Mouse (Mus musculus) layer of hippocampus, adult 8-10 months (tissue): ENCODE results near the gene Gpr137c. TPM values are rescaled to one million over a fixed set of nuclear protein-coding genes. Genes with fewer than 3 reads are reported as not detected.
A peak's percentile ranks its signal among the peaks of the same experiment; 100 is the strongest.

Experiments
- DNase-seq, 2 experiments: peaks; one replicate each; pipeline ENCODE4 v3.0.0; 2022; ENCODE audit warnings: low spot score in 2 of 2
- total RNA-seq, 4 experiments: library from RNA; stranded (reverse); gene quantifications; 2 replicates each; pipeline ENCODE4 v1.2.4; 2022

Gpr137c gene
- 10 to 100 TPM; 19.1 to 24.3 (median 22.2) TPM for total RNA-seq

DNA sequence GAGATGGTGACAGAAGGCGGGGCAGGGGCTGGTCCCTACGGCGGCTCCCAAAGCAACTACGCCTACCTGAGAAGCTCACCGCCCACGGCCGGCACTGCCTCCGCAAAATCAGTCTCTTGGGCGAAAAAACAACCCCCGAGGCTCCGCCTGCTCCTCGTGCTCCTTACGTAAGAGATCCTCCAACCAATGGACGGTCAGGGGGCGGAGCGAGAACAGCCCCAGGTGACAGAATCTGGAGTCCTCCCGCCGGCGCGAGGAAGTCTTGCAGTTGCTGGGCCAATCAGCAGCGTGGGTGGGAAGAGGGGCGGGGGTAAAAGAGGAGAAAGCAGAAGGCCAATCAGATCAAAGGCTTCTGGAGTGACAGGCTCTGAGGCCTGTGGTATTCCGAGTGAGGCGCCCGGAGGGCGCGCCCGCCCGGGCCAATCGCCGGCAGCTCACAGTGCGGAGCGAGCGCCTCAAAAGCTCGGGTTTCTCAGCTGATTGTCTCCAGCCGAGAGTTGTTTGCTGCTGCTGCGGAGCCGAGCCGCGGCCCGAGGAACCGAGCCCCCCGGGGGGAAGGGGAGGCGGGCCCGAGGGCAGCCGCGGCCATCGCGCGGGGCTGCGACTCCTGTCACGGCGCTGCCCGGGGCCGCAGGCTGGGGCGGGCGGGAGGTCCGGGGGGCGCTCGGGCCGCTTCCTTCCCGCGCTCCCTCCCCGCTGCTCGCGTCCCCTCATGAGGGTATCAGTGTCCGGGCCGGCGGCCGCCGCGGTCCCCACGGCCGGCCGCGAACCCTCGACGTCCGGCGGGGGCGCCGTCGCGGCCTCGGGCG, at the start of gene Gpr137c:
TSS of gene Gpr137c (plus strand) at position 437 of the 809 bp plus-strand sequence.
- DNase-seq = peak; percentile 99

DNA sequence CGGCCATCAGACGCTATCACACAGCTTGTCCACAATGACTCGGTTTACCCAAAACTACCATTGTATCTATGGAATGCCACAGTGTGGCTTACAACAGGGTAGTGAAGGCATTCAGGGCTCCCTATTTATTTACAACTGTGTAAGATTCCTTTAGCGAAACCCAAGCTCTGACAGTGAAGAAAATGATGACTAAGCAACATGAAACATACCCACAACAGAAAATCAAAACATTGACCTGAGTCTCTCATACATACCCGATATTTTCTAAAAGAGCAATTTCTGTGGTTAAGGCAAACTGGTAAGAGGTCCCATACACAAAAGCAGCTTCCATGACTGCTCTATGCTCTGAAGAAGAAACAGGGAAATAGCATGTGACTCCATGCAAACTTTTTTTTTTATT, 47.3 kb upstream of the Gpr137c start:
- no peak for DNase-seq

DNA sequence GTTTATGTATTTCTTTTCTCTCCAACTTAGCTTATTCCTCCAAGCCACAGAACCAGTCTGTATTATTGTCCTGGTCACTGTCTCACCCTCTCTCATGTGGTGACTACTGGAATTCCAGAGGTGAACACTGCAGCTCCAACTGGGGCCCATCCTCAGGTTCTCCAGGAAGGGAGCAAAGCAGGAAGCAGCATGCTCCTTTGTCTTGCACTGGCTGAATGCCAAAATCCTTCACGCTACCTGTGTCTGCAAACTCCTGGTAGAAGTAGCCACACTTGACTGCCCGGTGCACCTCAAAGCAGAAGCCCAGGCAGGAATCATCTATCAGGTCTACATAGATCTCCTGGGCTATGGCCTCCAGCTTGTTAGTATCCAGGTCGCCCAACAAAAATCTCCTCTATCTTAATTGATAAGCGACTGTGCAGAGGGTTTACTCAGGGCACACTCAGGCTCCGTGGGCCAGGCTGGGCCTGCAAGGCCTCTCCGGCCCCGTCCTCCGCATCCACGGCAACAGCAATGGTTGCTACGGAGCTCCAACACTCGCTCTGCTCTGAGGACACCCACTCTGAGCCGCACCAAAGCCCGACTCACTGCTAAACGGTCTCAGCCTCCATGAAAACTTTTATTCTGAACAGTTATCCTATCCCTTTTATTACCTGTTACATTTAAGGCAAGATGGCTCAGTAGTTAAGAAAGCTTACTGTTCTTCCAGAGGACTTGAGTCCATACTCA, 44.3 kb upstream of the Gpr137c start:
- no peak for DNase-seq

DNA sequence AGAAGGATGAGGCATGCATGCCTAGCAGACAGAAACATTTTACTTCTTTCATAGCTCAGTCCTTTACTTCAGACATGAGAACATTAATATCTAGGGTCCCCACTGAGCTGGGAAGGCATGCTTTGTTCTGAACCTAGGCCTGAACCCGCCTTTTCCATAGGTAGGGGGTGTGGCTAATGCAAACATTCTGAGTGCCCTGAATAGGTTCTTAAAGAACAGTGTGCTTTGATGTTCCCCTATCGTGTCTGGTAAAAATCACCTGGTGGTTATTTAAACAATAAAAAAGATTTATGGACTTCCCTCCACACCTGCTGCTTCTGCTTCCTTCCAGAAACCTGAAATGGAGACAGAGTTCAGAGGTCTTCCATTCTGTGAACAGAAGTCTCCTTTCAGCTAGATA, 40.3 kb upstream of the Gpr137c start:
- no peak for DNase-seq

DNA sequence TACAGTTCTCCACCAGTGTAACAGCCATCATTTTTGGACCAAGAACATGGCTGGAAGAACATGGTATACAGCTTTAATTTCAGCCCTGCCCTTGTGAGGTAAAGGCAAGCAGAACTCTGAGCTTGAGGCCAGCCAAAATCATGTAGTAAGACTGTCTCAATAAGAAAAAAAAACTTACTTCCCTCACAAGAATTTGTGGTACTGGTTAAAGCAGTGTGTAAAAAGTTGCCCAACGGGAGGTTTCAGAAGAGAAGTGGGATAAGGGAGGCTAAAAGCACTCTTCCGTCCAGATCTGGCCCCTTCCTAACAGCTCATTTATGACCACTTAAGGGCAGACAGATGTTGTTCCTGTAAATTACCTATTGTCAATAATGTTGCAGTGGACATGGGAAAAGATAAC, 39.9 kb upstream of the Gpr137c start:
- DNase-seq = no peak

DNA sequence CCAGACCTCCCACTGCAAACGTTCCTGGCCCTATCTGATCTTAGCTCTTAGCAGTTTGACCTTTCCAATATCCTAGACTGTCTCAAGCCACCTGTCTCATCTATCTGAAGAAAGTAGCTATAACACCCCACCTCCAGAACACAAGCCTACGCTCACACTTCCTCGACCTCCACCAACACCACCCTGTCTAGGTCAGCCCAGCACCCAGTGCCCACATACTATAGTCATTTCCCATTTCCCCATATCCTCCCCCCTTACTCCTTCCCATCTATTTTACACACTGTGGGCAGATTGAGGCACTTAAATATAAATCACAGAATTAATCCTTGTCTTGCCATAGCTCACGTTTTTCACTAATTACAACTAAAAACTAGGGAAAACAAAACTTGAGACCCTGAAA, 37.9 kb upstream of the Gpr137c start:
- DNase-seq = no peak

DNA sequence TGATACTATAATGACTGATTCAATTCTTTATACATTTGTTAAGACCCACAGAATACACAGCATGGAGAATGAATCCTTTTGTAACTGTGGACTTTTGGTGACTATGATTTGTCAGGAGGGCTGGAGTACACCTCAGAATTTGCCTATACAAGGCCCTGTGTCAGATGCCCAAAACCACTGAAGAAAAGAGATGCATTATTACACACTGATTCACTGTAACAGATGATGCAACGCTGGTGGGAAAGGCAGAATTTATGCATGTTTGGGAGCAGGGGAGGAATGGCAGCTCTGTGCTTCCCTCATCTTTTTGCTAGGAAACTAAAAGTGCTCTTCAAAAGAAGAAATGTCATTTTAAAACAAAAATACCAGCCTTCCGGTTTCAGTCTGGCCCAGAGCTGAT, 28.5 kb upstream of the Gpr137c start:
- no peak for DNase-seq

DNA sequence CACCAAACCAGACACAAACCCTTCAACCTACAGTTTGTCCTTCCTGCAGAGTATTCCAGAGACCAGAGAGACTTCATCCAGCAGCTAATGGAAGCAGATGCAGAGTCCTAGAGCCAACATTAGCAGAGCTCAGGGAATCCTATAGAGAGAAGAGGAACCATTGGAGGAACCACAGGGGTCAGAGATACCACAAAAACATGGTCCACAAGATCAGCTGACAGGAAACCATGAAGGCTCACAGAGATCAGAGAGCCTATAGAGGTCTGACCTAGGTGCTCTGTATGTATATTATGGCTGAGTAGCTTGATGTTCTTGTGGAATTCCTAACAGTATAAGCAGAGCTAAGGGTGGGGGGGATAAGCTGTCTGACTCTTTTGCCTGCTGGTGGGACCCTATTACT, 18.9 kb upstream of the Gpr137c start:
- DNase-seq = no peak

DNA sequence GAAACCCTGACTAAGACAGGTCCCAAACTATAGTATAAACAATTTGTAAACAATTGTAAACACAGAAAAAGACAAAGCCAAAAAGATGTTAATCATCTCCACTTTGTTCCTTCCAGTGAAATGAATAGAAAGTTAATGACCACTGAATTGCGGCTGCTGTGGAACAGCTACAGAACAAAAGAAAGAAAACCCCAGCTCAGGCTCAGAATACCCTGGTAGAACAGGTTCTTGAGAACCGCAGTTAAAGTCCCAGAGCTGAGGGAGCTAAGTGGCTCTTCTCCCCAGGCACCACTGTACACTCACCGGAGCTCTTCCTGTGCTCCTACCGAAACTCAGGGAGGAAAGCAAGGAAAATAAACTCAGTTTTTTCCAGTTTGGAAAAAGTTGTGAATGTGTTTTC, 8.8 kb upstream of the Gpr137c start:
- no peak for DNase-seq

DNA sequence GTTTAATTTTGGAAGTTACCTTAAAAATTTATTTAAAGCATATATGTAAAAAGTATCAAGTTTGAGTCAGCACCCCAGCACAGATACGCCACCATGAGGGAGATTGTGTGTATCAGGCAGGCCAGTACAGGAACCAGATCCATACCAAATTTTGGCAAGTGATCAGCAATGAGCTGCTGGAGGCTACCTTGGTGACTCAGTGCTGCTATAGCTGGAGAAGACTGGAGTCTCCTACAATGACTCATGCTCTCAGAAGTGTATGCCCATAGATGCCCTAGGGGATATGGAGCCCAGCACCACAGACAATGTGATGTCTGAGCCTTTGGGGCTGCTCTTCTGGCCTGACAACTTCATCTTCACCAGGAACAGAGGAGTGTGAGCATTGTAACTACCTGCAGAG, 8.1 kb upstream of the Gpr137c start:
- no peak for DNase-seq

DNA sequence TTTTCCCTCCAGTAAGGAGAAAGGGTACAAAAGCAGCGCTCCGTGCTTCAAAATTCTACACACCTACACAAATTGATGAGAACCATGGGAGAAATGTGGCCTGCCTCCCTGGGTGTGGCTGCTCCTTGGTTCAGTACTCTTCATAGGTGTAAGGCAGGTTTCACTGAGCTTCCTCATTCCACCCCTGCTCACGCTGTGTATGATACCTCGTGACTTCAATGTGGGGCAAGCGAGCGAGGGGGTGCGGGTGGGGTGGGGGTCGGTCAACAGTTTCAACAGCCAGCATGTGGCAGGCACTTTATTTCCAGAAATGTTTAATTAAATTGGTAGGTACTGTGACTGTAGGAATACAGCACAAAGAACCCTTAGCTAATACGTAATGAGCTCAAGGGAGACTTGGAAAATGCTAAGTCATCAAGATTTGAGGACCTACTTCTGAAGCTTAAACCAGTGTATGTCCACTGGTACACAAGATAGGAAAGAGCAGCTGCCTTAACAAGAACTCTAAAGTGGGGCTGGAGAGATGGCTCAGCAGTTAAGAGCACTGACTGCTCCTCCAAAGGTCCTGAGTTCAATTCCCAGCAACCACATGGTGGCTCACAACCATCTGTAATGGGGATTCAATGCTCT, 2.7 kb upstream of the Gpr137c start:
- no peak for DNase-seq

DNA sequence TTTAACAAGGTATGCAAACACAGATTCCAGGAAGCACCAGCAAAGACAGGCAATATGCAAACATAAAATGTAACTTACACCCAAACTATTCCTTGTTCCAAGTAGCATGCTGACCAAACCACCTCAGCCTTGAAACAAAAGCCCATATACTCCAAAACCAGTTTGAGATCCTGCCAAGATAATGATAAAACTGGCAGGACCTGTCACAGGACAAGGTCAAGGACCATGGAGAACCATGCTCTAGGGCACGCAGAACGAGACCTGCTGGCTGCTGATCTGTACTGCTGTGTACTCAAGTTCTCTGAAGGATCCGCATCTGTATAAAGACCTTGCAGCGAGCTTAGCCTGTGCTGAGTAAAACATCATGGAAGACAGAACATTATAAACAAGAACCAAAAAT, 1.8 kb upstream of the Gpr137c start:
- no peak for DNase-seq

DNA sequence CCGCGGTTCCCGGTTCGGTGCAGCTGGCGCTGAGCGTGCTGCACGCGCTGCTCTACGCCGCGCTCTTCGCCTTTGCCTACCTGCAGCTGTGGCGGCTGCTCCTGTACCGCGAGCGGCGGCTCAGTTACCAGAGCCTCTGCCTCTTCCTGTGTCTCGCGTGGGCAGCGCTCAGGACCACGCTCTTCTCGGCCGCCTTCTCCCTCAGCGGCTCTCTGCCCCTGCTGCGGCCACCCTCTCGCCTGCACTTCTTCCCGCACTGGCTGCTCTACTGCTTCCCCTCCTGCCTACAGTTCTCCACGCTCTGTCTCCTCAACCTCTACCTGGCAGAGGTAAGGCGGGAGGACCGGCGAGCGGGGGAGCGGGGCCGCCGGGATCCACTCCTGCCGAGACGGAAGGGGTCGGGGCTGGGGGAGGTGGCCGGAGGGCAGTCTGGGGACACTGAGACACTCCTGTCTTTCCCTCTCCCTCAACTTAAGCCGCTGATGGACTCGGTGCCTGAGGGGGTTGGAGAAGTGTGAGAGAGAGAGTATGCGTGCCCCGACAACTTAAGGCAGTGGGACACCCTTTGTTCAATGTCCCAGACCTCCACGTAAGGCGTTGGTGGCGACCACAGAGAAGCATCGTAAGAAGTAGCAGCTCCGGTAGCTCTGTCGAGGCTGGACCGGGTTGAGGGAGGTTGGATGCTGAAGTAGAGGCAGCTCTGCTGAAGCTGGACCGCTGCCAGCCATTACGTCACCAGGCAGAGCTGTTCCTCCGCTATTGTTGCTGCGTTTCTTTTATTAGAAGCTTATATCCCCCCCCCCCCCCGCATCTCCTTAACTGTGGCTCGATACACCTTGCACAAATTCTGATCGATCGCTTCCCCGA, 806 bp downstream of the Gpr137c start, which contains the start of gene Txndc16:
TSS of gene Txndc16 (minus strand) at position 239 of the 867 bp plus-strand sequence.
- DNase-seq = peak; percentile 81 to 82

DNA sequence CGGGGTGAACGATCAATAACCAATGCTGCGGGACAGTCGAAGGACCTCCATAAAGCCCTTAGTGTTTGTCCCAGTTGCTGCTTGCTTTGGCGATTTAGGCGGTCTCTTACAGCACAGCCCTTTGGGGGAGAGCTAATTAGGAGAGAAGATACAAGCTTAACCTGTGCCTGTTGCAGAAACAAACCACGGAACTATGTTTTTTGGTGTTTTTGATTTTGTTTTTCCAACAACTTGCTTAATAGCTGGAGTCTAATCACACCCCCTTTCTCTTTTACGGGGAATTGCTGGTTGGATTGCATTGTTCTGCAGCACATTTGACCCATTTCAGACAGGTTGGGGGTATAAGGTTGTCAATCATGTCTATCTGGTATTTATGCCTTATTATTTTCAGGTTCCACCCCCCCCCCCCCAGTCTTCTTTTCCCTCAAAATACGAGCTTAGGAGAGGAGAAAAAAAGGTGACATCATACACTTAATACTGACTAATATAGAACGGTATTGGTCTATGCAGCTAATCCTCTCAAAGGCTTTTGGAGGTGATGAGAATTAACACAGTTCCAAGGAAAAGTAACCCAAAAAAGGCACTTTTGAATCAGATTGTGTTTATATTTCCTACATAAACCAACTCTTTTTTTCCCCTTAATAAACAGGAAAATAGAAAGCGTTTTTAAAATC, 1.6 kb downstream of the Gpr137c start:
- DNase-seq = peak in 1 of 2 experiments; percentile 22

DNA sequence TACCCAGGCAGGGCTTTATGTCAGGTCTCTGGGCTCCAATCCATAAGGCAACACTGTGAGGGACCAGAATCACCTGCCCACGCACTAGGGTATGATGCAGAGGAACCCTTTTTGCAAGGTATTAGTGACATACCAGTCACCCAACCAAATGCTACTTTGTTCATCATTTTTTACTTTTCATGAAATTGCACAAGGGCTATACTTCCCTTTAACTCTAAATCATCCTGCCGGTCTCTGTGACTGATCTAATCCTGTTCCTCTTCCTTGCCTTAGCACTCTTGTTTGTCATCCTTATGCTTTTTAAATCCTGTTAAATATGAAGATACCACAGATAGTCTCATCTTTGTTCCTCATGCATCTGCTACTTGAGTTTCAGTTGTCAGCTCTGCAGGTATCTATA, 19.5 kb downstream of the Gpr137c start:
- no peak for DNase-seq

DNA sequence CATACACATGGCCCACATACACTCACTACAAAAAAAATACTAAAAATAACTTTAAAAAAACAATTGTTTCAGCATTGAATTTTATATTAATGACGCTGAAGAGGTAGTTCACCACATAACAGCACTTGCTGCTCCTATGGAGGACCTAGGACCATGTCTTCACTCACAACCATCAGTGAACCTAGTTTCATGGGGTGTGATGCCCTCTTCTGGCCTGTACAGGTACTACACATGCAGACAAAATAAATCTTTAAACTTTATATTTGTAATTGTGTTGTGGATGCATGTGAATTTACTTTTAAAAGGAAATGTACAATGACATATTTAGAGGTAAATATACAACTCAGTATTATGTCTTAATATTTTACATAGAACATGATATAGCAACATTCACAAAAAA, 22.1 kb downstream of the Gpr137c start:
- DNase-seq = no peak

DNA sequence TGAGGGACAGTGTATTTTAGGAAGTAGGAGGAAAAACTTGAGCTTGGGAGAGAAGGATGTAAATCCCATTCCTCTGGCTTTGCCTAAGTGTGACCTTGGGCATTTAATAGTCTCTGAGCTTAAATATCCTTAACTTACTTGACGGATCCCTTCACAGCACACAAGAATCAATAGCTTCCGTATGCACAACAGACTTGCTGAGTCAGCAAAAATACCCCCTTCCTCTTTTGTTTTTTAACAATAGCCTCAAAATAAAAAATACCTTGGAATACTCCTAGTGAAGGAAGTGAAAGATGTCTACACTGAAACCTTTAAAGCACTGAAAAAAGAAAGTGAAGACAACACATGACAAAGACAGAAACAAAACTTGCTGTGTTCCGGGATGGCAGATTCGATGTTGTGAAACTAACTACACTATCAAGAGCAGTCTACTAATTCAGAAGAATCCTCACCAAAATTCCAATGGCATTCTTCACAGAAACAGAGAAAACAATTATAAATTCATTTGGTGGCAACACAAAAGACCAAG, 32.1 kb downstream of the Gpr137c start:
- DNase-seq = no peak

DNA sequence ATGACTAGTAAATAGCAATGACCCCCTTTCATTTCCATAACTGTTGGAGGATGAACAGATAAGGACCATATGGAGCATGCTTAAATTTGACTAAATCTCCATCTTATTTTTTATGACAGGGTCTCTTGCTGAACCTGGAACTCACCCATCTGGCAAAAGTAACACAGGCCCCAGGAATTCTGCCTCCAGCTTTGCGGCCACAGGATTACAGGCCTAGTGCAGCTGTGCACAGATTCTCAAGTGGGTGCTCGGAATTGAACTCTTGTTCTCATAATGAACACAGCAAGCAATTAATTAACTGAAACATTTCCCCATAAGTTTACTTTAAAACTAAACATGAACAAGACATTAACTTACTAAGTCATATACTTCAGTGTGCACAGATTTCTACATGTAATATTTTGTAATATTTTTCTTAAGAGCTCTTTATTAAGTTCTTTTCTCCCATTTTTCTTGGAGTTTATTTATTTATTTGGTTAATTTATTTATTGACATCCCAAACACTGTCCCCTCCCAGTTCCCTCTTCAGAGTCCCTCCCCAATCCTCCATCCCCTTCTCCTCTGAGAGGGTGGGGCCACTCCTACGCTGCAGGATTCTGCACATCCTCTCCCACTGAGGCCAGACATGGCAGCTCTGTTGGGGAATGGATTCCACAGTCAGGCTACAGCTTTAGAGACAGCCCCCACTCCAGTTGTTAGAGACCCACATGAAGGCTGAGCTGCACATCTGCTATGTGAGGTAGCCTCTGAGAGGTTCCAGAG, 44.5 kb downstream of the Gpr137c start:
- no peak for DNase-seq

DNA sequence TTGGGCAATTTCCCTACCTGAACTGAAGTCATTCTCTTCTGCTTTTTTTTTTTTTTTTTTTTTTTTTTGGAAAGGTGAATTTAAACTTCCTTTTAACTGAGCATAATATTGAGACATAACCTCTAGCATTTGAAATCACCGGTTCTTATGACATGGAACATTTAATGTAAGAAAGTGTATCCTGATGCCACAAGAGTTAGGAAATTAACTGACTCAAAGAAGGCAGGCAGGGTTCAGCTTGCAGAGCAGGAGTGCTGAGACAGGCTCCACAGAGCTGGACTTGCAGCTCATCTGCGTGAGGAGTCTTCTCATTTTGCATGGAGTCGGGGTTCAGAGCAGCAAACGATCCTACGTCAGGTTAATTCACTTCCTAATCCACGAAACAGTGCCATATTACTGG, 56.3 kb downstream of the Gpr137c start:
- no peak for DNase-seq

DNA sequence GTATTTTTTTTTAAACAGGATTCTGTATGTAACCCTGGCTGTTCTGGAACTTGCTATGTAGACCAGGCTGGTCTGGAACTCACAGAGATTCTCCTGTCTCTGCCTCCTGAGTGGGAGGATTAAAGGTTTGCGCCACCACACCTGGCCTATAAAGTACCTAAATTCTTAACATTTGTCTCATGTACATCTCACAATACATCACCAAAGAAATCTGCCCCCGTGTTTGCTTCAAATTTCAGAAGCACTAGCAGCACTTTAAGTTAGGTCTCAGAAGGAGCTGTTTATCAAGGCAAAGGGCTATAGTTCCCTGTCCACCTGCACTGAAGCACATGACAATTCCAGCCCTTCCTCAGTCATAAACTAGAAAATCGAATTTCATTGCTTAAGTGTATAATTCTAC, 62.5 kb downstream of the Gpr137c start:
- DNase-seq = no peak
